Mouse (Mus musculus): ENCODE measurements around the gene Stc2. TPM values are rescaled to one million over a fixed set of nuclear protein-coding genes. Genes with fewer than 3 reads are reported as not detected.

Stc2 gene
- polyA plus RNA-seq, 1 experiment: 2.1 TPM

GRCm38 (mm10) chr11:31382145-31382544 lies 12.3 kb upstream of the Stc2 start:
- H3K4me3 ChIP-seq (ENCODE audit: control insufficient read depth, insufficient read depth, low read length): no peak overlapping the region
- H3K4me1 ChIP-seq (replicated peaks; ENCODE audit: control insufficient read depth, insufficient read depth, low read length): no peaks in the 10 kb centered on the region
- no peaks in the 10 kb centered on the region for H3K27me3 ChIP-seq (ENCODE audit: control insufficient read depth, insufficient read depth, low read length)
- DNase-seq: no peak
- H3K36me3 ChIP-seq (ENCODE audit: control insufficient read depth, insufficient read depth, low read length): no peaks in the 10 kb centered on the region
- H3K27ac ChIP-seq (ENCODE audit: control insufficient read depth, insufficient read depth, low read length): no peak overlapping the region
- TF ChIP-seq CTCF (IDR thresholded peaks at IDR 0.05; ENCODE audit: borderline replicate concordance, control insufficient read depth, extremely low read depth, insufficient read depth, low read length, poor library complexity) (no peak), POLR2A (IDR thresholded peaks at IDR 0.05; ENCODE audit: control insufficient read depth, extremely low read depth, insufficient read depth, low read length, poor library complexity) (no peak)
- 95% methylated on average over 5 of the region's 5 CpGs for WGBS

- DNase-seq: peak; percentile 32
- TF ChIP-seq CTCF (IDR thresholded peaks at IDR 0.05; ENCODE audit: borderline replicate concordance, control insufficient read depth, extremely low read depth, insufficient read depth, low read length, poor library complexity): no peak
- no peak for TF ChIP-seq POLR2A (IDR thresholded peaks at IDR 0.05; ENCODE audit: control insufficient read depth, extremely low read depth, insufficient read depth, low read length, poor library complexity)
Measured at GRCm38 (mm10) chr11:31373438-31373837, 3.6 kb upstream of the Stc2 start.

GRCm38 (mm10) chr11:31372206-31372605 lies 2.3 kb upstream of the Stc2 start:
- no peak for DNase-seq
- 87% methylated on average over 4 of the region's 4 CpGs for WGBS
- Histone ChIP-seq H3K27me3 (ENCODE audit: control insufficient read depth, insufficient read depth, low read length) (peaks cover 5% of the 10 kb centered on the region; the same call in 1 of the 2 replicates), H3K4me3 (ENCODE audit: control insufficient read depth, insufficient read depth, low read length) (no peak overlapping the region), H3K27ac (ENCODE audit: control insufficient read depth, insufficient read depth, low read length) (no peak overlapping the region), H3K4me1 (replicated peaks; ENCODE audit: control insufficient read depth, insufficient read depth, low read length) (no peaks in the 10 kb centered on the region), H3K36me3 (ENCODE audit: control insufficient read depth, insufficient read depth, low read length) (no peaks in the 10 kb centered on the region)
- TF ChIP-seq POLR2A (IDR thresholded peaks at IDR 0.05; ENCODE audit: control insufficient read depth, extremely low read depth, insufficient read depth, low read length, poor library complexity): no peak
- TF ChIP-seq CTCF (IDR thresholded peaks at IDR 0.05; ENCODE audit: borderline replicate concordance, control insufficient read depth, extremely low read depth, insufficient read depth, low read length, poor library complexity): no peak

More at GRCm38 (mm10) chr11:31373438-31373837, 3.6 kb upstream of the Stc2 start:
- Histone ChIP-seq H3K4me3 (ENCODE audit: control insufficient read depth, insufficient read depth, low read length) (no peak overlapping the region), H3K27me3 (ENCODE audit: control insufficient read depth, insufficient read depth, low read length) (peaks cover 5% of the 10 kb centered on the region; the same call in 1 of the 2 replicates), H3K36me3 (ENCODE audit: control insufficient read depth, insufficient read depth, low read length) (no peaks in the 10 kb centered on the region), H3K27ac (ENCODE audit: control insufficient read depth, insufficient read depth, low read length) (no peak overlapping the region), H3K4me1 (replicated peaks; ENCODE audit: control insufficient read depth, insufficient read depth, low read length) (no peaks in the 10 kb centered on the region)
- WGBS: 64% methylated on average over 7 of the region's 7 CpGs

- no peaks in the 10 kb centered on the region for H3K36me3 ChIP-seq (ENCODE audit: control insufficient read depth, insufficient read depth, low read length)
- no peaks in the 10 kb centered on the region for H3K4me1 ChIP-seq (replicated peaks; ENCODE audit: control insufficient read depth, insufficient read depth, low read length)
- no peak overlapping the region for H3K4me3 ChIP-seq (ENCODE audit: control insufficient read depth, insufficient read depth, low read length)
- no peak for DNase-seq
- TF ChIP-seq CTCF (IDR thresholded peaks at IDR 0.05; ENCODE audit: borderline replicate concordance, control insufficient read depth, extremely low read depth, insufficient read depth, low read length, poor library complexity): no peak
- no peak for TF ChIP-seq POLR2A (IDR thresholded peaks at IDR 0.05; ENCODE audit: control insufficient read depth, extremely low read depth, insufficient read depth, low read length, poor library complexity)
- 3% methylated on average over 39 of the region's 39 CpGs for WGBS
- peaks cover 5% of the 10 kb centered on the region; the same call in 1 of the 2 replicates for H3K27me3 ChIP-seq (ENCODE audit: control insufficient read depth, insufficient read depth, low read length)
- no peak overlapping the region for H3K27ac ChIP-seq (ENCODE audit: control insufficient read depth, insufficient read depth, low read length)
Measured at GRCm38 (mm10) chr11:31371256-31371838, 1.5 kb upstream of the Stc2 start.

- H3K36me3 ChIP-seq (ENCODE audit: control insufficient read depth, insufficient read depth, low read length): no peaks in the 10 kb centered on the region
- H3K27ac ChIP-seq (ENCODE audit: control insufficient read depth, insufficient read depth, low read length): no peak overlapping the region
- no peaks in the 10 kb centered on the region for H3K4me1 ChIP-seq (replicated peaks; ENCODE audit: control insufficient read depth, insufficient read depth, low read length)
- WGBS: 6% methylated on average over 24 of the region's 24 CpGs
- H3K27me3 ChIP-seq (ENCODE audit: control insufficient read depth, insufficient read depth, low read length): peaks cover 5% of the 10 kb centered on the region; the same call in 1 of the 2 replicates
- TF ChIP-seq POLR2A (IDR thresholded peaks at IDR 0.05; ENCODE audit: control insufficient read depth, extremely low read depth, insufficient read depth, low read length, poor library complexity): no peak
- no peak for TF ChIP-seq CTCF (IDR thresholded peaks at IDR 0.05; ENCODE audit: borderline replicate concordance, control insufficient read depth, extremely low read depth, insufficient read depth, low read length, poor library complexity)
- H3K4me3 ChIP-seq (ENCODE audit: control insufficient read depth, insufficient read depth, low read length): no peak overlapping the region
- no peak for DNase-seq
Measured at GRCm38 (mm10) chr11:31370436-31371230, 759 bp upstream of the Stc2 start.

- peak overlapping the region; percentile 15; the same call in 1 of the 2 replicates for H3K4me3 ChIP-seq (ENCODE audit: control insufficient read depth, insufficient read depth, low read length)
- H3K36me3 ChIP-seq (ENCODE audit: control insufficient read depth, insufficient read depth, low read length): no peaks in the 10 kb centered on the region
- DNase-seq: no peak
- H3K27ac ChIP-seq (ENCODE audit: control insufficient read depth, insufficient read depth, low read length): no peak overlapping the region
- H3K27me3 ChIP-seq (ENCODE audit: control insufficient read depth, insufficient read depth, low read length): peaks cover 5% of the 10 kb centered on the region; the same call in 1 of the 2 replicates
- TF ChIP-seq POLR2A (IDR thresholded peaks at IDR 0.05; ENCODE audit: control insufficient read depth, extremely low read depth, insufficient read depth, low read length, poor library complexity) (no peak), CTCF (IDR thresholded peaks at IDR 0.05; ENCODE audit: borderline replicate concordance, control insufficient read depth, extremely low read depth, insufficient read depth, low read length, poor library complexity) (no peak)
- H3K4me1 ChIP-seq (replicated peaks; ENCODE audit: control insufficient read depth, insufficient read depth, low read length): no peaks in the 10 kb centered on the region
- WGBS: 2% methylated on average over 50 of the region's 50 CpGs
Measured at GRCm38 (mm10) chr11:31368965-31369647, 768 bp downstream of the Stc2 start.

All from thymus, adult 2 months (tissue).